Mouse (Mus musculus): ENCODE results near the gene Tpk1. TPM values are rescaled to one million over a fixed set of nuclear protein-coding genes. Genes with fewer than 3 reads are reported as not detected.

Gene Tpk1
- polyA plus RNA-seq, 1 experiment, result 2.4 TPM

DNA sequence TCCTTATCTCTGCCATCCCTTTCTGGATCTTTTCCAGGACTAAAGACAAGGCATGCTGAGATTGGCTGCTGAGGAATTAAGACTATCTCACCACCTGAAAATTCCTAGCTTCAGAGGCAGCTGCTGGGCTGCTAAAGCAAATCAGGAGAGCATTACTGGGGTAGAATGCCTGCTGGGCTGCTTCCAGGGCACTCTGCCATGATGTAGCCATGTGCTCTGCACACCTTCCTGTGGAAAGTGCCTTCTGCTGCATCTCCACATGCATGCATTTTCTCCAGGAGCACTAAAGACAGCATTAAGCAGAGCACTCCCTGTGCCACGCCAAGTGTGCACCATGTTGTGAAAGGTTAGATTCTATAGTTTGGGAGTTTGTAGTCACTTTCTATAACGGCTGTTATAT, 16.6 kb downstream of the Tpk1 start:
- 87% methylated on average over 2 of the region's 2 CpGs for WGBS
- Histone ChIP-seq H3K27ac (ENCODE audit: control insufficient read depth, insufficient read depth, low read depth, low read length, poor library complexity) (no peak overlapping the region), H3K4me3 (replicated peaks; ENCODE audit: control insufficient read depth, low read depth, low read length) (no peak overlapping the region), H3K4me1 (ENCODE audit: control insufficient read depth, insufficient read depth, low read length) (no peaks in the 10 kb centered on the region; the same call in 1 of the 2 replicates)
- no peak for TF ChIP-seq CTCF (IDR thresholded peaks at IDR 0.05; ENCODE audit: control insufficient read depth, insufficient read depth, low read length)
- TF ChIP-seq POLR2A (IDR thresholded peaks at IDR 0.05; ENCODE audit: borderline replicate concordance, control insufficient read depth, low read depth, low read length), result no peak

DNA sequence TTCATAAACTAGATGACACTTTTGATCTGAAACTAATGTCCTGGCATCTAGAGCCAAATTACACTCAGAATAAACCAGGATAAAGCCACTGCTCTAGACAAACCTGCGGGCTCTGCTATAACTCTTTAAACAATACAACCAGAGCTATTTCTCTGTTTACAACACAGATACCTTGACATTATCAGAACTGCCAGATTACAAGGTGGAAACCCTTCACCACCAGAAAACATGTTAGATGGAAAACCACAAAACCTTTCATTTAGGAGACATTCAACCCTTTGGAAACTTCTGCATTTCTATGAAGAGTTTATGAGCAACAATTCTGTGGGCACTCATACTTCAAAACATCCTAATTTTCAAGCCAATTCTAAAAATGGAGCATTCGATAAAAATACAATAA, 20.4 kb downstream of the Tpk1 start:
- H3K4me1 ChIP-seq (ENCODE audit: control insufficient read depth, insufficient read depth, low read length), result no peaks in the 10 kb centered on the region; the same call in 1 of the 2 replicates
- no peak overlapping the region for H3K27ac ChIP-seq (ENCODE audit: control insufficient read depth, insufficient read depth, low read depth, low read length, poor library complexity)
- no peak overlapping the region for H3K4me3 ChIP-seq (replicated peaks; ENCODE audit: control insufficient read depth, low read depth, low read length)
- TF ChIP-seq CTCF (IDR thresholded peaks at IDR 0.05; ENCODE audit: control insufficient read depth, insufficient read depth, low read length) (no peak), POLR2A (IDR thresholded peaks at IDR 0.05; ENCODE audit: borderline replicate concordance, control insufficient read depth, low read depth, low read length) (no peak)
- 9% methylated on average over 2 of the region's 2 CpGs for WGBS

DNA sequence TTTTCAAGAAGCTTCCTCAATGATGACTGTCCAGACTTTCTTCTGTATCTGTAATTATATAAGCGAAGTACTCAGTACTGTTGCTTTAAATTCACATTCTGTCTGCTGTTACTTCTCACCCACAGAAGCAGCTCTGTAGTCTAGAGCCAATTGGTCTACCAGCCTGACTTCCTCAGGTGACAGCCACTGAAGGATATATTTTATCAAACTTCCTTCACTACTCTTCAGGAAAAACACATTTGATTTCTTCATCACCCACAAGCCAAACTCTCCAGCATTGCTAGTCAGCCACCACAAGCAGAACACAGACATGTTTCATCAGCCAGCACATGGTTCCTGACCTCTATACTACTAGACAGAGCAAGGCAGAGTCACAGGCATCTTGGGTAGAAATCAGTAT, 21.0 kb downstream of the Tpk1 start:
- Histone ChIP-seq H3K4me3 (replicated peaks; ENCODE audit: control insufficient read depth, low read depth, low read length) (no peak overlapping the region), H3K4me1 (ENCODE audit: control insufficient read depth, insufficient read depth, low read length) (no peaks in the 10 kb centered on the region; the same call in 1 of the 2 replicates), H3K27ac (ENCODE audit: control insufficient read depth, insufficient read depth, low read depth, low read length, poor library complexity) (no peak overlapping the region)
- 24% methylated on average over 1 of the region's 1 CpGs for WGBS
- TF ChIP-seq POLR2A (IDR thresholded peaks at IDR 0.05; ENCODE audit: borderline replicate concordance, control insufficient read depth, low read depth, low read length) (no peak), CTCF (IDR thresholded peaks at IDR 0.05; ENCODE audit: control insufficient read depth, insufficient read depth, low read length) (no peak)

DNA sequence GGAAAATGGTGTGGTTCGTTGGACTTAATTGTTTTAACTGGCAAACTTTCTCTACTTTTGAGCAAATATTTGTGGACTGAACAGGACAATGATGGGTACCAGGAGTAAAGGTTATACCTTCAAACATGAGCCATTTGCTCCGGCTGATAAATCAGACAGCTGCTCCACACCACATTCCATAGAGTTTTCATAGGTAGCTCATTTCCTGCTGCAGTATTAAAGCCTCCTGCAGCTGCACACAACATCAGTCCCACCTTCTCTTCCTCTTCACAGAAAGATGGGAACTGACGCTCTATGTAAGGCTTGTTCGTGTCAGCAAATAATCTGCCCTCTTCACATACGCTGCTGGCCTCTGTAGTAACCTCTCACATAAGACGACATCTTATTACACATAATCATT, 22.4 kb downstream of the Tpk1 start:
- no peak overlapping the region for H3K4me3 ChIP-seq (replicated peaks; ENCODE audit: control insufficient read depth, low read depth, low read length)
- no peak overlapping the region for H3K27ac ChIP-seq (ENCODE audit: control insufficient read depth, insufficient read depth, low read depth, low read length, poor library complexity)
- no peak for TF ChIP-seq POLR2A (IDR thresholded peaks at IDR 0.05; ENCODE audit: borderline replicate concordance, control insufficient read depth, low read depth, low read length)
- no peak for TF ChIP-seq CTCF (IDR thresholded peaks at IDR 0.05; ENCODE audit: control insufficient read depth, insufficient read depth, low read length)
- 81% methylated on average over 6 of the region's 6 CpGs for WGBS
- H3K4me1 ChIP-seq (ENCODE audit: control insufficient read depth, insufficient read depth, low read length), result no peaks in the 10 kb centered on the region; the same call in 1 of the 2 replicates

DNA sequence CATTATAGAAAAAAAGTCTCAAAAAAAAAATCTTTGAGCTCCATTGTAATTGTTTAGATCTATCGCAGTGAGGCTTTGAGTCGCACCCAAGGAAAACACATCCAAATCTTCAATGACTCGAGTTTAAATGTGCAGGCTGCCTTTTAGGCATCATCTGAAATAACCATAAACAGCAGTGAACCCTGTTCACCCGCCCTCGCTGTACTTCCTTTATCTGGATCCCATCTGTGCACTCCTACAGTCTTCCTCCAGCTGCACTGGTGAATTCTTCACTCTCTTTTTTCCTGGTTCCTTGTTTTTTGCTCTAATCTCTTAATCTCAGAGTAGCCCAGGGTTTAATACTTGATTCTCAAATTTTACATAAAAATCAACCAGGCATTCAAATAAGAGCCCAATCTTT, 23.7 kb downstream of the Tpk1 start:
- H3K27ac ChIP-seq (ENCODE audit: control insufficient read depth, insufficient read depth, low read depth, low read length, poor library complexity), result no peak overlapping the region
- H3K4me1 ChIP-seq (ENCODE audit: control insufficient read depth, insufficient read depth, low read length), result no peaks in the 10 kb centered on the region; the same call in 1 of the 2 replicates
- no peak overlapping the region for H3K4me3 ChIP-seq (replicated peaks; ENCODE audit: control insufficient read depth, low read depth, low read length)
- 33% methylated on average over 5 of the region's 5 CpGs for WGBS
- TF ChIP-seq POLR2A (IDR thresholded peaks at IDR 0.05; ENCODE audit: borderline replicate concordance, control insufficient read depth, low read depth, low read length) (no peak), CTCF (IDR thresholded peaks at IDR 0.05; ENCODE audit: control insufficient read depth, insufficient read depth, low read length) (no peak)

DNA sequence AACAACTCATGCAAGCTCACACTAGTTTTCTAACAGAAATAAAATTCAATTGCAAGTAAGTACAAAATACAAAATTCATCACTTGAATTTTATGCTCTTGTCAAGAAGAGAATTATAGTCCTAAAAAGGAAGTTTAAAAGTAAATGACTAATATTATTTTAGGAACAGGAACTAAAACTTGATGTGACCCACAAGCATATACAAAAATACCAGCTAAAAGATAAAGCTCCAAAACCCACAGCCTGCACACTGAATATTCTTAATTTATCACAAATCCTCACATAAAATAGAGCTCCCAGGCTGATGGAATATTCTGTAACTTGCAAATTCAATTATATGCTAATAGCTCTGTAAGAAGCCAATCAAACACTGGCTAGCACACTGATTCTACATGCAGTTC, 25.5 kb downstream of the Tpk1 start:
- Histone ChIP-seq H3K27ac (ENCODE audit: control insufficient read depth, insufficient read depth, low read depth, low read length, poor library complexity) (no peak overlapping the region), H3K4me3 (replicated peaks; ENCODE audit: control insufficient read depth, low read depth, low read length) (no peak overlapping the region), H3K4me1 (ENCODE audit: control insufficient read depth, insufficient read depth, low read length) (no peaks in the 10 kb centered on the region; the same call in 1 of the 2 replicates)
- TF ChIP-seq CTCF (IDR thresholded peaks at IDR 0.05; ENCODE audit: control insufficient read depth, insufficient read depth, low read length), result no peak
- TF ChIP-seq POLR2A (IDR thresholded peaks at IDR 0.05; ENCODE audit: borderline replicate concordance, control insufficient read depth, low read depth, low read length), result no peak

DNA sequence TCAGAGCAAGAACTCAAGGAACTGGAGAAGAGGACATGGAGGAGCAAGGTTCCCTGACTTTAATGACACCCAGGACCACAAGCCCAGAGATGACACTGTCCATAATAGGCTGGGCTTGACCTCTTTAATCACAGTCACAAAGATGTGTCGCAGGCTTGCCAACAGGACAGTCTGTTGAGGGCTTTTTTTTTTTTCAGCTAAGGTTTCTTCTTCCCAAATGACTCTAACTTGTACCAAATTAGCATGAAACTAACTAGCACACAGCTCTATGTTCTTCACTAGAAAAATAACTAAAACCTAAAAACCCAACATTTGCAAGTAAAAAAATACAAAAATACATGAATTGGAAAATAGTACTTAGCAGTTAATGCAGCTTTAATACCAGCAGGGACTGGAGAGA, 27.2 kb downstream of the Tpk1 start:
- Histone ChIP-seq H3K4me3 (replicated peaks; ENCODE audit: control insufficient read depth, low read depth, low read length) (no peak overlapping the region), H3K4me1 (ENCODE audit: control insufficient read depth, insufficient read depth, low read length) (no peaks in the 10 kb centered on the region; the same call in 1 of the 2 replicates), H3K27ac (ENCODE audit: control insufficient read depth, insufficient read depth, low read depth, low read length, poor library complexity) (no peak overlapping the region)
- TF ChIP-seq CTCF (IDR thresholded peaks at IDR 0.05; ENCODE audit: control insufficient read depth, insufficient read depth, low read length), result no peak
- no peak for TF ChIP-seq POLR2A (IDR thresholded peaks at IDR 0.05; ENCODE audit: borderline replicate concordance, control insufficient read depth, low read depth, low read length)
- 74% methylated on average over 1 of the region's 1 CpGs for WGBS

DNA sequence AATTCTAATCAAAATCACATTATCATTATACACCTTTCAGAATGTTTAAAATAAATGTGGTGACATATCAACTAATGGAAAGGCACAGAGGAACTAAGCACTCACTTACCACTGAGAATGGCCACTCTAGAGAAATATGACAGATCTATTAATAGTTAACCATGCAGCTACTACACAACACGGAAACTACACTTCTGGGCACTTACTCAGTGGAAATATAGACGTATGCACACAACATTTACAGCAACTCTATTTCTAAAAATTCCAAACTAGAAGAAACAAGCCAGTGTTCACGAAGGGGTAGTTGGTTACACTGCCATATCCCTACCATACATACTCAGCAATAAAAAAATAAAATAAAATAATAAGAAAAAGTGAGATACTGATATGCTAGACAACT, 28.0 kb downstream of the Tpk1 start:
- Histone ChIP-seq H3K27ac (ENCODE audit: control insufficient read depth, insufficient read depth, low read depth, low read length, poor library complexity) (no peak overlapping the region), H3K4me3 (replicated peaks; ENCODE audit: control insufficient read depth, low read depth, low read length) (no peak overlapping the region), H3K4me1 (ENCODE audit: control insufficient read depth, insufficient read depth, low read length) (no peaks in the 10 kb centered on the region; the same call in 1 of the 2 replicates)
- TF ChIP-seq CTCF (IDR thresholded peaks at IDR 0.05; ENCODE audit: control insufficient read depth, insufficient read depth, low read length) (no peak), POLR2A (IDR thresholded peaks at IDR 0.05; ENCODE audit: borderline replicate concordance, control insufficient read depth, low read depth, low read length) (no peak)
- WGBS, result 45% methylated on average over 3 of the region's 3 CpGs
